Mouse (Mus musculus): ENCODE results near the gene Mroh7.

GRCm38 (mm10) chr4:106633281-106634085 lies 97.2 kb downstream of the Mroh7 start:
- TF ChIP-seq POLR2A (IDR thresholded peaks at IDR 0.05; ENCODE audit: borderline replicate concordance, low read depth, low read length) = no peak
- no peak for TF ChIP-seq CTCF (IDR thresholded peaks at IDR 0.05; ENCODE audit: low read depth, low read length)
